Mouse (Mus musculus): ENCODE results near the gene Atp5d. TPM values are rescaled to one million over a fixed set of nuclear protein-coding genes. Genes with fewer than 3 reads are reported as not detected.

Atp5d gene
- polyA plus RNA-seq, 1 experiment = 758 TPM

DNA sequence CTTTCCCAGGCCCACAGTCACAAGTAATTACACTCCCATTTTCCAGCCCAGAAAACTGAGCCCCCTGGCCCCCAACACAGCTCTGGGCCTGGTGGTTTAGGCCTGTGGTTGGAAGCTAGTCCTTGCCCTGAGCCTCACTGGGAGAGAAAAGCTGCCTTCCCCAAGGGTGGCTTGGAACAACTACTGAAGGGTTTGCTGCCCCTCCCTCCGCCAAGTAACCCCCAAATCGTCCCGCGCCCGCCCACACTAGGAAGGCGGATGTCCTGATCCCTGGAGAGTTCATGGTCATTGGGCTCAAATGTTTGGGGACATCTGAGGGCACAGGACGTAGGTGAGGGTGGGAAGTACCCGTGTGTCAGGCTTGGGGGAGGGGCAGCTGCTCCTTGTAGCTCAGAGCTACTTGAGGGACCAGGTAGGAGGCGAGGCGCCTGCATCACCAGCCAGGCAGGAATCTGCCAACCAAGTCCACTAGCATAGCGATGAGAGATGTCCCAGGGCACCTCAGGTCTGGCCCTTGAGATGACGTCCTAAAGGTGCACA is 20.7 kb downstream of the Atp5d start:
- 10% methylated on average over 12 of the region's 12 CpGs for WGBS
- TF ChIP-seq CTCF (IDR thresholded peaks at IDR 0.05; ENCODE audit: borderline replicate concordance, insufficient read depth, low read depth, low read length) (no peak), POLR2A (IDR thresholded peaks at IDR 0.05; ENCODE audit: borderline replicate concordance, insufficient read depth, low read length) (no peak)
- peak overlapping the region; percentile 54 for H3K4me3 ChIP-seq (replicated peaks; ENCODE audit: insufficient read depth, low read depth, low read length)
- peaks cover 19% of the 10 kb centered on the region for H3K4me1 ChIP-seq (ENCODE audit: control insufficient read depth, insufficient read depth, low read length)
- peak overlapping the region; percentile 60 for H3K27ac ChIP-seq (ENCODE audit: insufficient read depth, low read length)
- no peak for DNase-seq
- H3K27me3 ChIP-seq (ENCODE audit: control insufficient read depth, insufficient read depth, low read length) = no peaks in the 10 kb centered on the region

DNA sequence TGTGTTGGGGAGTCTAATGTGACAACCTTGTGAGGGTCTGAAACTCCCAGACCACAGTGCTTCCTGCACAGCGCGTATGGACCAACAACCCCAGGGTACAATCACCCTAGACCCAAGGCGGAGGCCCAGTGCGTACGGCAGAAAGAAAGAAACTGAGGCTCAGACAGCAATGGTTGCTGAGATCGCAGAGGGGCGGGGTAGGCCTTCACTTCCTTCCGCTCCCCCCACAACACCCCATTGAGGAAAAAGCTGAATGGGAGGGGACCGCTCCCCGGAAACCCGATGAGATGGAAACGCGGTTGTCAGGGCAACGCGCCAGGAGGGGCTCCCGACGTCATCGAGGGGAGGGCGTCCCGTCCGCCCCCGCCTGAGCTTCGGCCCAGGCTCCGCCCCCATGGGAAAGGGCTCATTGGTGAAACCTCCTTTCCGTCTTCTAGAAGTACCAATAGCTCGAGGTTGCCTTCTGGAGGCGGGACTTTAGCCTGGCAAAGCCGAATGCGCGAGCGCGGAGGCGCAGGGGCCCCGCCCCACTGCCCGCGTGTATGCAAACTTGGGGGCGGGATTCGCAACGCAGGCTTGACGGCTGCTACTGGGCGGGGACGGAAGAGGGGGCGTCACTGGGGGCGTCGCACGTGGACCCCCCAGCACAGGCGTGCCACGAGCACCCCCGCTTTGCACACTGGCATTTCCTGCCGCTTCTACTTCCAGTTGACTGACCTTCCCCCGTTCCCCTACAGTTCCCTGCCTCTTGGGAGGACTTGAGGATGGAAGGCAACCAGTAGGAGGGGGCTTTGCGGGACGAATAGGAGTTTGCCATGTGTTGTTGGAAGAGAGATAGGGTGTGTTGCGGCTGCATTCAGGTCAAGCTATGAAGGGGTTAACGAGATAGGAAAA is 21.4 kb downstream of the Atp5d start:
- Histone ChIP-seq H3K4me1 (ENCODE audit: control insufficient read depth, insufficient read depth, low read length) (peaks cover 22% of the 10 kb centered on the region), H3K4me3 (replicated peaks; ENCODE audit: insufficient read depth, low read depth, low read length) (peak overlapping the region; percentile 60), H3K27ac (ENCODE audit: insufficient read depth, low read length) (peak overlapping the region; percentile 41), H3K27me3 (ENCODE audit: control insufficient read depth, insufficient read depth, low read length) (no peaks in the 10 kb centered on the region)
- under 1% methylated on average over 55 of the region's 55 CpGs for WGBS
- peak; percentile 99 for DNase-seq
- TF ChIP-seq CTCF (IDR thresholded peaks at IDR 0.05; ENCODE audit: borderline replicate concordance, insufficient read depth, low read depth, low read length) = no peak

DNA sequence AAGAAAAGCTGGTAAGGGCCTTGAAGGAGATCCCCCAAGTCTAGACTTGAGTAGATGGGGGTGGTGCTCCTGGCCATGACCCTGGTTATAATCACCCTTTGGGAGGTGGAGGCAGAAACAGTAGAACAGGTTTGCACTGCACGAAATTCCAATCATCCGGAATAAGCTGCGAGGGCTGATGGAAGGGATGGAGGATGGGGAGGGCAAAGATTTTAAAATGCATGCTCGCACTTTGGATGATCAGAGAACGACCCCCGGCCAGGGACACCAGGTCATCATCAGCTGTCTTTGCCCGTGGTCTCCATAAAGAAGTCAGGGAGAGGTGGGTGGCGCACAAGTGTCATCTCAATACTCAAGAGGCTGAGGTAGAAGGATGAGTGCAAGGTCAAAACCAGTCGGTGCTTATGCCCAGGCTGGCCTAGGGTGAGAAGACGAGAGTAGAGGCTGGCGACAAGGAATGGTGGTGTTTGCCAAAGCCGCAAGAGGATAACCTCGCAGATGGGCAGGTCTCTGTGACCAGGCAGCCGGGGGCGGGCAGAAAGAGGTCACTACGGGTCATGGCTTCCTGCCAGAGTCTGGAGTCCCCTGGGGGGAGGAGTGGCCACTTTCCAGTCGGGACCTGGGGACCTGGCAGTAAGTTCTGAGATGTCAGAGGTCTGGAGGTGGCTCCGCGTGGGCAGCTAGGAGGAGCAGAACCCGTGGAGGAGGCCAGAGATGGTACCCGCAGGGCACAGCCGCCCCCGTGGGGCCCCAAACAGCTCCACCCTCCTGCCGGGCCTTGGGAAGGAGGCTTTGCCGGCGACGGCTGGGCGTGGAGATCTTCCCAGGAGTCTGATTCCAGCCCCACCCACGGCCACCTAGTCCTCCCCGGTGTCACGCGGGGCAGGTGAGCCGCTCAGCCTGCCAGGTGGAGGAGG is 22.3 kb downstream of the Atp5d start:
- 2% methylated on average over 33 of the region's 33 CpGs for whole genome bisulfite sequencing
- DNase-seq = peak; percentile 73 to 79
- Histone ChIP-seq H3K4me3 (replicated peaks; ENCODE audit: insufficient read depth, low read depth, low read length) (peak overlapping the region; percentile 60), H3K4me1 (ENCODE audit: control insufficient read depth, insufficient read depth, low read length) (peaks cover 24% of the 10 kb centered on the region), H3K27ac (ENCODE audit: insufficient read depth, low read length) (peak overlapping the region; percentile 41), H3K27me3 (ENCODE audit: control insufficient read depth, insufficient read depth, low read length) (no peaks in the 10 kb centered on the region)
- TF ChIP-seq POLR2A (IDR thresholded peaks at IDR 0.05; ENCODE audit: borderline replicate concordance, insufficient read depth, low read length) (no peak), CTCF (IDR thresholded peaks at IDR 0.05; ENCODE audit: borderline replicate concordance, insufficient read depth, low read depth, low read length) (no peak)

DNA sequence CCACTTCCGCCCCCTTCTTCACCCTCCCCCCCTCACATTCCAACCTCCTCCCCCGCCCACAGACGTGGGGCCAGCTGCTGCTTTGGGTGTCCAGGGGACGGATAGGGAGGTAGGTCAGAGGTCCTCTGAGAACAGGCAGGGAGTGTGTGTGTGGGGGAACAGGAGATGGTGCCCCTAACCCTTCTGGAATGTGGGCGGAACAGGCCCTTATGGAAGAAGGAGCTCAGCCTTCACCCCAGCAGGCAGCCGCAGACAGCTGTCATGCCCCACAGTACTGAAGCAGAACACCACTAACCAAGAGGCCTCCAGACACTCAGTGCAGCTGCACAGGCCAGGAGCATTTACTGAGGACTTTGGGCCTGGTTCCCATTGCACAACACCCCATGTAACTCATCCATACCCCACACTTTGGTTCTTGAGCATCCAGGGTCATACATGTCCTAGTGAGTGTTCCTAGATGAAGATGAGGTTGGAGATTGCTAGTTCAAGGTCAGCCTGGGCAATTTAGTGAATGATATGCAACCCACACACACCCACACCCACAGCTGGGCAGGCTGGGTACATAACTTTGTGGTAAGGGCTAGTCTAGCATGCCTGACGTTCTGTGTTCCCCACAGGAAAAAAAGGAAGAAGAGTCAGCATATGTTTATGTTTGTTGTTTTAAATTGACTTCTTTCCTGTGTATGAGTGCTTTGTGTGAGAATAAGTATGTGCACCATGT is 23.2 kb downstream of the Atp5d start:
- Histone ChIP-seq H3K27ac (ENCODE audit: insufficient read depth, low read length) (no peak overlapping the region), H3K4me1 (ENCODE audit: control insufficient read depth, insufficient read depth, low read length) (peaks cover 28% of the 10 kb centered on the region), H3K4me3 (replicated peaks; ENCODE audit: insufficient read depth, low read depth, low read length) (no peak overlapping the region), H3K27me3 (ENCODE audit: control insufficient read depth, insufficient read depth, low read length) (no peaks in the 10 kb centered on the region)
- 36% methylated on average over 7 of the region's 7 CpGs for WGBS
- DNase-seq = peak; percentile 29 to 33
- TF ChIP-seq POLR2A (IDR thresholded peaks at IDR 0.05; ENCODE audit: borderline replicate concordance, insufficient read depth, low read length) (no peak), CTCF (IDR thresholded peaks at IDR 0.05; ENCODE audit: borderline replicate concordance, insufficient read depth, low read depth, low read length) (no peak)

DNA sequence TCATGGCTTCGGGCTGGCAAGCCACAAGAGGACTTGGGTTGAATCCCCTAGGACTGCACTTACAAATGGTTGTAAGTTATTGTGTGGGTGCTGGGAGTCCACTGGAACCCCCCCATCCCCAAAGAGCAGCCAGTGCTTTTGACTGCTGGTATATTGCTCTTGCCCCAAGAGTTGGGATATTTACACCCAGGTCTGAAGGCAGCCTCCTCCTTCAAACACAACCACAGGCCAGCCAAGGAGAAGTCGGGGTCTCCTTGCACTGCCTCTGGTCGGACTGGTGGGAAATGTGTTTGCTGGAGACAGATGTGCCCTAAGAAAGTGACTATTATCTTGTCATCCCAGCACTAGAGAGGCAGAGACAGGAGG is 23.8 kb downstream of the Atp5d start:
- DNase-seq = no peak
- 89% methylated on average over 3 of the region's 3 CpGs for WGBS
- no peaks in the 10 kb centered on the region for H3K27me3 ChIP-seq (ENCODE audit: control insufficient read depth, insufficient read depth, low read length)
- no peak overlapping the region for H3K27ac ChIP-seq (ENCODE audit: insufficient read depth, low read length)
- H3K4me1 ChIP-seq (ENCODE audit: control insufficient read depth, insufficient read depth, low read length) = peaks cover 28% of the 10 kb centered on the region
- TF ChIP-seq CTCF (IDR thresholded peaks at IDR 0.05; ENCODE audit: borderline replicate concordance, insufficient read depth, low read depth, low read length) (no peak), POLR2A (IDR thresholded peaks at IDR 0.05; ENCODE audit: borderline replicate concordance, insufficient read depth, low read length) (no peak)
- no peak overlapping the region for H3K4me3 ChIP-seq (replicated peaks; ENCODE audit: insufficient read depth, low read depth, low read length)

DNA sequence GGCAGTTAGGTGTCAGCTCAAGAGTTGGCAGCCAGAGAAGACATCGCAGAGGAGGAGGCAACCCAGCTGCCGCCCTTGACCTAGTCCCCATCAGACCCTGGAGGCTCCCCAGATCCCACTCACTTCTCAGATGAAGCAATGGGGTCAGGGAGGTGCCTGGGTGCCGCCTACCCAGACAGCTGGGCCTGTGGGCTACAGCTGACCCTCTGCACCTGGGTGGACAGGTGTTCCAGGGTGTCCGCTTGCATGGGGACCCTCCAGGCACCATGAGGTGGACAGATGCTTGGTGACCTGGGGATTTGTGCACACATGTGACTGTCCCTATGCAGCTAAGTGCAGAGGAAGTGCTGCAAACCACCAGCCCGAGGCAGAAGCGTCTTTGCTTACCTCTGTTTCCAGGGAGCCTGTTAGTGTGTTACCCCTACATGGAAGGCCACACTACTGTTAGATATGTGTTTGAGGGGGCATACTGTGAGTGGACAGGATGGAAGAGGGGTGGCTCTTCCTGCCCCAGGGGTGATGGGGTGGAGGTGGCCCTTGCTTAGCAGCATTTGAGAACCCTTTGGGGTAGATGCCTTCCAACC is 24.4 kb downstream of the Atp5d start:
- Histone ChIP-seq H3K4me3 (replicated peaks; ENCODE audit: insufficient read depth, low read depth, low read length) (no peak overlapping the region), H3K27me3 (ENCODE audit: control insufficient read depth, insufficient read depth, low read length) (no peaks in the 10 kb centered on the region), H3K4me1 (ENCODE audit: control insufficient read depth, insufficient read depth, low read length) (peaks cover 28% of the 10 kb centered on the region), H3K27ac (ENCODE audit: insufficient read depth, low read length) (no peak overlapping the region)
- no peak for TF ChIP-seq CTCF (IDR thresholded peaks at IDR 0.05; ENCODE audit: borderline replicate concordance, insufficient read depth, low read depth, low read length)
- 86% methylated on average over 6 of the region's 6 CpGs for WGBS
- DNase-seq = peak in 1 of 2 experiments; percentile 29

DNA sequence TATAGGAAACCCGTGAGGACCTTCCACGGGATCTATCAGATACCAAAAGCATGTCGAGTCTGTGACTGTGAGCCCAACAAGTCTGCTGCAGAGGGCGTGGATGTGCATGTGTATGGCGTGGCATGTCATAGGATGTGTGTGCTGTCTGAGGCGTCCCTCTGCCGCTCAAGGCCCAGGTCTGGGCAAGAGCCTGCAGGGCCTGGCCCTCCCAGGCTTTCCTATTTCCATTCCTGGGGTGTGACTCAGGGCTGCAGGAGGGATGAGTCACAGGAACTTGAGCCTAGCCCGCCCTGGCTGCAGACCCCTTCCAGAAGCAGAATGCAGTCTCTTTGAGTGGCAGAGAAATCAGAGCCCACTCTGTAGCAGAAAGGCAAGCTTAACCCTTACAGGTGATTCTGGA is 25.3 kb downstream of the Atp5d start:
- H3K27ac ChIP-seq (ENCODE audit: insufficient read depth, low read length) = no peak overlapping the region
- no peak overlapping the region for H3K4me3 ChIP-seq (replicated peaks; ENCODE audit: insufficient read depth, low read depth, low read length)
- WGBS = 74% methylated on average over 8 of the region's 8 CpGs
- TF ChIP-seq CTCF (IDR thresholded peaks at IDR 0.05; ENCODE audit: borderline replicate concordance, insufficient read depth, low read depth, low read length) = no peak
- TF ChIP-seq POLR2A (IDR thresholded peaks at IDR 0.05; ENCODE audit: borderline replicate concordance, insufficient read depth, low read length) = no peak
- H3K4me1 ChIP-seq (ENCODE audit: control insufficient read depth, insufficient read depth, low read length) = peaks cover 28% of the 10 kb centered on the region
- peak; percentile 43 to 59 for DNase-seq
- H3K27me3 ChIP-seq (ENCODE audit: control insufficient read depth, insufficient read depth, low read length) = no peaks in the 10 kb centered on the region

All from cerebellum, adult 2 months (tissue).